Mouse (Mus musculus) lung, postnatal 10 days (tissue): Measurements from ENCODE around the gene Cnr1.

Experiments
- DNase-seq: peaks from one replicate; pipeline ENCODE4 v3.0.0; 2021

Cnr1 gene

GRCm38 (mm10) chr4:33924234-33924888 is at the start of gene Cnr1:
Gene Cnr1, plus strand, starts transcription at chr4:33924593.
- peak; percentile 79 for DNase-seq

DNA sequence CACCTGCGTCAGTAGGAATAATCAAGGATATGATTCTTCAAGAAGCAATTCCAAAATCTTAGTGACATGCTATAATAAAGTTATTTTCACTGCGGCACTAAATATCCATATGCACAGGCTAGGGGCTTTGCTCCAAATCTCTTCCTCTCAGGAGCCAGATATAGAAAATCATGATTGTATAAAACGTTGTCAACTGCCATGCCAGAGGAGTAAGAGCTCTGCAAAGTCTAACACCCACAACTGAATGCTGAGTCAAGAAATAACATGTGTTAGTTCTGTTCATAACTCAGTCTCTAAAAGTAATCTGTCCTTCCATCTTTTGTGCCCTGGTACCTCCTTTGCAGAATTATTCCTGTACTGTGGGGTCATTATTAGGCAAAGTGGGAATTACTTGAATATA is 44.4 kb upstream of the Cnr1 start:
- DNase-seq: no peak

- DNase-seq: no peak
Measured at GRCm38 (mm10) chr4:33886026-33886425, 38.4 kb upstream of the Cnr1 start.

DNA sequence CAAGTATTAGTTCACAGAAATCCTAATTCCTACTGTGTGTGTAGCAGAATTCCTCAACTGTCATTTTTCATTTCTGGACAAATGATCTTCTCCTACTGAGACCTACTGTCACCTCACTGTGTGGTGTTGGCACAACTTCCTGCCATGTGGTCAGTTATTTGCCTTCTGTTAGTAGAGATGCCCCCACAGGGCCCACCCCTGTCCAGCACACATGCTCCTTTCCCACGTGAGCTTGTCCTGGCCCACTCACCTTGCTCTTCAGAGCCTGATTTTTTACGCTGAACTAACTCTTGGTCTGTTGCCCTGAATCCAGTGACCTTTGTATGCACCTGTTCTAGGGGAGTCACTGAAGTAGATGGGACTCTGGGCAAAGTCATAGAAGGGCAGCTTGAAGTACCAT is 34.4 kb upstream of the Cnr1 start:
- no peak for DNase-seq

DNA sequence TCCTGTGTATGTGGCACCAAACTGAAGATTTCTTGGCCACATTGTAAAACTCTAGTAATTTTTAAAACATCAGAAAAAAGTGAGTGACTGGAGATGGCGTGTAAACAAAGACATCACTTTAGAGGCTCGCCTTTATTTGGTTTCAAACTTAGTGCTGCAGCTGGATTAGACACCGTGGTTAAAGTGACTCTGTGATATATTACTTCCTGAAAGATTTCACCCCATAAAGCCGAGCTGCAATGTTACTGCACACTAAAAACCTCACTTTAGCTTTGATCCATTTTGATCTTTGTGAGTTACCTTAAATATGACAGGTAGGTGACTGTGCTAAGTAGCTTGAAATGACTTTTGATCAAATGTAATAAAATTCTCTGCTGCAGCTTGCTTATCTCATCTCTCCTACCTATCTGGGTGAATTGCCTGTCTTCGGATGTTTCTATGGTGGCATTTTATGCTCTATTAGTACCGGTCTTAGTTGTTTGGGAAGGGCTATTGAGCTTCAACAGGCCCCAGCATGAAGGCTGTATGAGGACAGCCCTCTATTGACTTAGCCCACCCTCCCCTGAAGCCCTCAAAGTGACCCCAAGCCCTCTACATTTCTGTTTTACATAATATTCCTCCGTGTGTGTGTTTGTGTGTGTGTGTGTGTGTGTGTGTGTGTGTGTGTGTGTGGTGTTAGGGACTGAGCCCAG is 32.1 kb upstream of the Cnr1 start:
- no peak for DNase-seq

GRCm38 (mm10) chr4:33893841-33894240 is 30.6 kb upstream of the Cnr1 start:
- no peak for DNase-seq

GRCm38 (mm10) chr4:33895046-33895445 is 29.3 kb upstream of the Cnr1 start:
- DNase-seq: no peak

DNA sequence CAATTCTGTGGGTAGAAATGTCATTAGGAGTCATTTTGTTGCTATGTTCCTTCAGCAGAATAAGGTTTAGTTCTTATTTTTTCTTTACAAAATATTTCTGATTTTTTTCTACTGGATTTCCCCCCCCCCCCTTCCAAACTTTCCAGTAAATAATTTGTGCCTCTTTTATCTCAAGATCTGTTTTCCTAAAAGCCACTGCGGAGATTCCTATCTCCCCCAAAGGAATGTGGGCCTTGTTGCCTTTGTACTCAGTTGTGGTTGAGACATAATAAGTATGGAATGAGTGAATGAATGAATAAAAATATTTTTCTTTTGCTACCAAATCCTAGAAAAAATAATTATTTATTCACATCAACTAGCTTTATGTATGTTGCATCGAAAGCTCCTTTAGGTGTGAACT is 28.9 kb upstream of the Cnr1 start:
- DNase-seq: no peak

DNA sequence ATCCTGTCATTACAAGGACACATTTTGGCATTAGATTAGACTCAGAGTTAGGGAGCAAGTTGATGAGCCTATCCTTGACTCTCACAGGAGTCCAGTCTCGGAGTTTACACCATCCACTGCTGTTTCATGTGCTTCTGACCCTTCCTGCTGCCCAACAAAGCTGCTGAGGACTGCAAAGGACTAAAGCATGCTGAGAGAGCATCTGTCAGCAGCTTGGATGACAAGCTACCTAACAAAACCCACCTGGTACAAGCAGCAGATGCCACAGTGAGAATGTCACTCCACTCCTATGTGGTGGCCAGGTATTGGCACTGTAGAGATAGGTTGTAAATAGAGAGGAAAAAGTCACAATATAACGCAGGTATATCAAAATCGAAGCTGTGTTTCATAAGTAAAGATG is 22.7 kb upstream of the Cnr1 start:
- no peak for DNase-seq

- DNase-seq: no peak
Measured at GRCm38 (mm10) chr4:33903812-33904340, 20.5 kb upstream of the Cnr1 start.

DNA sequence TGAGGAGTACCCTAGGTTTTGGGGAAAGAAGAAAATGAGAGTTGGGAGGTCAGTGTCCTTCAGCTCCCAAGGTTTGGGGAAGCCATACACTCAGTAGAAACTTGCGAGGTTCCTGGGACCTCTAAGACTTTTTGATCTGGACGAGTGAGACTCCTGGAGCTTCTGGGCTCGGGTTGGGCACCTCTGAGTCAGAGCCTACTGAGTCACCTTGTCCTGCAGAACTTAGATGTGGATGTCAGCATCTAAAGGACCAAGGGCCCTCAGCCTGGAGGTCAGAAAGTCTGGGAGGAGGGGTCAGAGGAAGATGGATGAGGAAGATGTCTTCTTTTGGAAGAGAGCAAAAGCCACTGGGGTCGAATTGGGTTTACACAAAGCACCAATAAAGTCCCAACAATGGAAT is 19.6 kb upstream of the Cnr1 start:
- DNase-seq: no peak

- no peak for DNase-seq
Measured at GRCm38 (mm10) chr4:33908786-33909185, 15.6 kb upstream of the Cnr1 start.

- DNase-seq: peak; percentile 7
Measured at GRCm38 (mm10) chr4:33915730-33916129, 8.7 kb upstream of the Cnr1 start.

- no peak for DNase-seq
Measured at GRCm38 (mm10) chr4:33920807-33921206, 3.6 kb upstream of the Cnr1 start.

DNA sequence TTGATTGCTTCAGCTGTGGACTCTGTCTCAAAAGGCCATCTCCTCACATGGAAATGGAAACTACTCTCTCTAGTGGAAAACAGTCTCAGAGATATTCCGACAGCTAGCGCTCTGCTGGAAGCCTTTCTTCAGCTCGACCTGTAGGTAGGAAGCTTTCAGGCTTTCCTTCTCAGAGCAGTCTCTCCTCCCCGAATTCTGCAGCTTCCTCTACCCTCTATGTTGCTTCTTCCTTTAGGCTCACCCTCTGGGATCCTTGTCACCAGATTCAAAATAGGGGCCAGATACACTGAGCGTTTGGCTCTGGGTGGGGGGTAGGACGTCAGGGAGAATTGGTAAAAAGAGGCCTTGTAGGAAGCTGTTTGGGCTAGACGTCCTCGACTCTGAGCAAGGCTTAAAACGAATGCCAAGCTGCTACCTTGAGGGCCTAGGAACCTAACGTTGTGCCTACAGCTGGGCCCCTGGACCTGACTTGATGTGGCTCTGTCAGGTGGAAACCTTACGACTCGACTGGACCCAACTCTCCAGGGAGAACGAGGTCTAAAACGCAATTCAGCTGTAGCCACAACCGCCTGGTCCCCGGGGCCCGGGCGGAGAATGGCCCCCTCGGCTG is 1.1 kb upstream of the Cnr1 start:
- no peak for DNase-seq

- peak; percentile 13 for DNase-seq
Measured at GRCm38 (mm10) chr4:33923761-33924233, 596 bp upstream of the Cnr1 start.

DNA sequence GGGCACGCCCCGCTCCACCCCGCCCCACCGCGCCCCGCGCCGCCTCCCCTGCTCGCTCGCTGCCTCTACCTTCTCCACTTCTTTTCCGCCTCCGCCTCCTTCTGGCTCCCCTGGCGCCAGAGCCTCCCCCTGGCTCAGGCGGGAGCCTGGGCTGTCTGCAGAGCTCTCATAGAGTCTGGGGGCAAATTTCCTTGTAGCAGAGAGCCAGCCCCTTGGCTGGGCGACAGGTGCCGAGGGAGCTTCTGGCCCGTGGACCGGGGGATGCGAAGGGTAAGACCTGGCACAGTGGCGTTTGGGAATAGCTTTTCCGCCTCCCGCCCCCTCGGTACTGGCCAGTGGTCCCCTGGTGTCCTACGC is 474 bp downstream of the Cnr1 start:
- DNase-seq: no peak

DNA sequence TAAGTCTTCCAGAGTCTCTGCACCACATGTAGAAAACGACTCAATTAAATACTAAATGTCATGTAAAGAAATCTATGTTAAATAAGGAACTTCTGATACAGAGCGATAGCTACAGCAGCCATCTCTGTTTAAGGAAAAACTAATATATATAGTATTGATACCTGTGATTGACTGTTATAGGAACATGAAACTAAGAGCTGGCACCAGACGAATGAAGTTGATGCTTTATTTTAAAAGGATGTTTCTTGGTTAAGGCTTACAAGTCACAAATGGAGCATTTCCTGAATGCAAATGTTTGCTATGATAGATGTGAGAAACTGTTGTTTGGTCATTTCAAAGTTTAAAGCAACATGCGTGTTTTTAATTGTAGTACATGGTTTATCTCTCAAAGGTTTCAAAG is 1.1 kb downstream of the Cnr1 start:
- no peak for DNase-seq

DNA sequence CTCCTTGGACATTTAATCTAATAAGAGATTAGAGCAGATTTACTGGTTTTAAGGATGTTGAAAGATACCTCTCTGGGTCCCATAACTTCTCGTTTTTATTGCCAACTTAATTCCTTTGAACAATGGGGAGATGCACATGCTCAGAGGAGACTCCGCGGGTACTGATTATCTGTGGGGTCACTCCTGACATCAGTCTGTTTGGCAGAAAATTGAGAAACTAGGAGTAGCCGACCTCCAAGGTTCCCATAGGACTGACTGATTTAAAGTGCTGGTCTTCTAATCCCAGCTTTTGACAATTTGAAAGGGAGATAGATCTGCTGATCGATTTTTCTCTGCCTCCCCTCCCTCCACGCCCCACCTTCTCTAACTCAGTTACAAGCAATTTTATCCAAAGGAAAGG is 1.6 kb downstream of the Cnr1 start:
- no peak for DNase-seq

DNA sequence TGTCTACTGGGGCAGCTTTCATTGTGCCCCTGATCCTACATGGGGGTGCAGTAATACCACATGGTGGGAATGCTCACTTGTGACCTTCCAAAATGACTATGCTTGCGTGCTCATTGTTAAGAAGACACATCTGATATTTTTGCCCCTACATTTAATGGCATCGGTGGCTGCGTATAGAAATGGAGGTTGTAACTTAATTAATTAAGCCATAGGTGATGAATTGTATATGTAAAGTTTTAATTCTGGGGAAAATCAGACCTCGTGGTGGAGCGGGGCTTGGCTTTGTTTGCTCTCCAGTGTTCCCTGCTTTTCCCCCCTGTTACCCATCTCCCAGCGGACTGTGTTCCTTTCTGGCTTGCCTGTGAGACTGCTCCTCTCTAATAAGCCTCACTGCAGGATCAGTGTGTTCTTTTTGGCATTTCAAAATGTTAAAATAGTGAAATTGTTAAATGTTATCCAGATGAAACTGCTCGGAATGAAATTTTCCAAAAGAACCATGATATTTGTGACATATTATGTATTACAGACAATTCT is 2.4 kb downstream of the Cnr1 start:
- no peak for DNase-seq

- DNase-seq: no peak
Measured at GRCm38 (mm10) chr4:33927644-33928043, 3.3 kb downstream of the Cnr1 start.

DNA sequence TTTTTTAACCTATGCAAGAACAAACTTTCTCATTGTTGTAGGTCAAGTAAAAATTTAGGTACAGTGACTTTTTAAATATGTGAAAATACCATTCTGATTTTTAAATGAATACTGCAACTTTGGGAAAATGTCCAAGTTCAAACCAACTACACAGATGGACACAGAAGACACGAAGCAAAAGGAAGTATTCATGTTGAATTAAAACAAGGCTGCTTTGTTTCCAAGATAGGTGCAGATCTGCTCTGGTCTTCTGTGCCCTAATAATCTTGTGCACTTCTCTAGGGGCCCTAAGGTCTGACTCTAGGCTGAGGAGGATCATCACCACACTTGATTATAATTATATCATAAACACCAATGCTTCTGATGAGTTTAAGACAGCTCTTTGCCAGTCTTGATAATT is 4.1 kb downstream of the Cnr1 start:
- DNase-seq: no peak

DNA sequence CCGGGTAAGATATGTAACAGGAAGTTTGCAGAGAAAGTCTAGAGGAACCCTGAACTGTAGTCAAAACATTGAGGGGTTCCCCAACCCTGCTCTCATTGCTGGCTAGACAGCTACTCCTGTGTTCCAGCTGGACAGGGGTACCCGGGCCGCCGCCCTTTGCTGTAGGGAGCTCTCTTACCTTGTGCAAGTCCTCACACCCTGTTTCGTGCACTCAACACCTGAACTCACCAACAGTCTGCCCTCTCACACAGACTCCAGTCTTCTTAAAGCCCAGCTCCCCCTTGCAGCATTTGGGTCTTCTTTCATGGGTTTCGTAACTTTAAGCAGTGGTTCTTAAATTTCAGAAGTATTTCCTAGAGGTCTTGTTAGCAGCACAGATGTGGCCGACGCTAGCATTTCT is 7.0 kb downstream of the Cnr1 start:
- no peak for DNase-seq

- DNase-seq: no peak
Measured at GRCm38 (mm10) chr4:33941557-33941956, 17.2 kb downstream of the Cnr1 start.
